Mouse (Mus musculus): ENCODE data around the gene Mybphl.

The Mybphl gene

GRCm38 (mm10) chr3:108410359-108410714 is 45.6 kb downstream of the Mybphl start:
- DNase-seq (ENCODE audit: low read depth, low spot score) = no peak

GRCm38 (mm10) chr3:108411026-108411753 is 46.5 kb downstream of the Mybphl start:
- DNase-seq (ENCODE audit: low read depth, low spot score) = no peak

GRCm38 (mm10) chr3:108411754-108412121 is 47.0 kb downstream of the Mybphl start:
- no peak for DNase-seq (ENCODE audit: low read depth, low spot score)

- no peak for DNase-seq (ENCODE audit: low read depth, low spot score)
These were observed 49.1 kb downstream of the Mybphl start for GRCm38 (mm10) chr3:108413634-108414360.

- DNase-seq (ENCODE audit: low read depth, low spot score) = no peak
These were observed 50.4 kb downstream of the Mybphl start, which contains the start of gene Celsr2 for GRCm38 (mm10) chr3:108414857-108415830. Gene Celsr2 (minus strand): TSS chr3:108415552.

GRCm38 (mm10) chr3:108415831-108416223 is 51.1 kb downstream of the Mybphl start:
- no peak for DNase-seq (ENCODE audit: low read depth, low spot score)

- no peak for DNase-seq (ENCODE audit: low read depth, low spot score)
These were observed 58.3 kb downstream of the Mybphl start for GRCm38 (mm10) chr3:108423006-108423405.

- DNase-seq (ENCODE audit: low read depth, low spot score) = no peak
These were observed 59.4 kb downstream of the Mybphl start for GRCm38 (mm10) chr3:108423844-108424801.

- no peak for DNase-seq (ENCODE audit: low read depth, low spot score)
These were observed 60.4 kb downstream of the Mybphl start for GRCm38 (mm10) chr3:108424944-108425623.

GRCm38 (mm10) chr3:108425624-108426018 is 60.9 kb downstream of the Mybphl start:
- no peak for DNase-seq (ENCODE audit: low read depth, low spot score)

Measured in WW6 (cell line).